Mouse (Mus musculus) hindbrain, embryonic 11.5 days (tissue): ENCODE data around the gene Cyp11a1. TPM values are rescaled to one million over a fixed set of nuclear protein-coding genes. Genes with fewer than 3 reads are reported as not detected.

ENCODE experiments used
- ATAC-seq: fragments of 200-750 bp; cut with Nextera tagmentation; 2 replicates; pipeline ENCODE4 v1.8.0; 2017; ENCODE audit warnings: mild to moderate bottlenecking, moderate TSS enrichment, moderate library complexity; ENCODE audit not compliant: low FRiP score
- DNase-seq: peaks from one replicate; pipeline ENCODE4 v3.0.0-alpha.2; 2015; ENCODE audit warnings: low spot score
- H3K27ac ChIP-seq: fragments of 300-500 bp; sonication (generic); 2 replicates; pipeline ENCODE4 v1.5.1; 2014; ENCODE audit warnings: mild to moderate bottlenecking, low read depth, low read length
- H3K27me3 ChIP-seq: fragments of 300-500 bp; sonication (generic); 2 replicates; pipeline ENCODE4 v1.6.1; 2014; ENCODE audit warnings: mild to moderate bottlenecking, low read length, moderate library complexity, mixed read lengths; ENCODE audit not compliant: control insufficient read depth, insufficient read depth
- H3K36me3 ChIP-seq: fragments of 300-500 bp; sonication (generic); 2 replicates; pipeline ENCODE4 v1.6.1; 2014; ENCODE audit warnings: mild to moderate bottlenecking, low read length, moderate library complexity, mixed read lengths; ENCODE audit not compliant: control insufficient read depth, insufficient read depth
- H3K4me1 ChIP-seq: fragments of 300-500 bp; sonication (generic); replicated peaks from 2 replicates; pipeline ENCODE4 v1.6.1; 2014; ENCODE audit warnings: low read length, mixed read lengths; ENCODE audit not compliant: control insufficient read depth, insufficient read depth
- H3K4me2 ChIP-seq: fragments of 300-500 bp; sonication (generic); replicated peaks from 2 replicates; pipeline ENCODE4 v1.6.1; 2014; ENCODE audit warnings: mild to moderate bottlenecking, low read depth, low read length
- H3K4me3 ChIP-seq: fragments of 300-500 bp; sonication (generic); 2 replicates; pipeline ENCODE4 v1.5.1; 2014; ENCODE audit warnings: low read depth, low read length
- H3K9ac ChIP-seq: fragments of 300-500 bp; sonication (generic); 2 replicates; pipeline ENCODE4 v1.6.1; 2014; ENCODE audit warnings: low read depth, low read length
- H3K9me3 ChIP-seq: fragments of 300-500 bp; sonication (generic); 2 replicates; pipeline ENCODE4 v1.6.1; 2016; ENCODE audit warnings: low read length; ENCODE audit not compliant: control insufficient read depth
- WGBS: fragments of 180-500 bp; shearing (Covaris S2); extraction: QIAGEN DNeasy Blood & Tissue Kit; methylation state at CpG from one replicate; pipeline ENCODE4 v1.1.7; 2014; 5-methylcytosine and 5-hydroxymethylcytosine counted together
- polyA plus RNA-seq: library from polyadenylated mRNA; unstranded; fragments of >200 nt; fragmentation: Nextera tagmentation; extraction: Ambion mirVana; gene quantifications from 2 replicates; pipeline ENCODE4 v1.2.1, GENCODE M21; 2014

The Cyp11a1 gene
- polyA plus RNA-seq, 1 experiment from 2014 or later, result not detected

- Histone ChIP-seq H3K27me3 (no peaks in the 10 kb centered on the region), H3K9me3 (no peaks in the 10 kb centered on the region), H3K36me3 (no peaks in the 10 kb centered on the region), H3K4me1 (no peaks in the 10 kb centered on the region), H3K4me2 (no peak overlapping the region), H3K9ac (no peak overlapping the region), H3K4me3 (no peak overlapping the region), H3K27ac (peak overlapping the region; percentile 17; the same call in 1 of the 2 replicates)
- DNase-seq (no peak), ATAC-seq (no peak)
- 73% methylated on average over 5 of the region's 5 CpGs for WGBS
Observed at GRCm38 (mm10) chr9:57963998-57964395, 42.2 kb upstream of the Cyp11a1 start.

GRCm38 (mm10) chr9:57964528-57965250 is 41.5 kb upstream of the Cyp11a1 start:
- Histone ChIP-seq H3K9me3 (no peaks in the 10 kb centered on the region), H3K4me3 (no peak overlapping the region), H3K4me2 (no peak overlapping the region), H3K36me3 (no peaks in the 10 kb centered on the region), H3K27me3 (no peaks in the 10 kb centered on the region), H3K9ac (no peak overlapping the region), H3K27ac (no peak overlapping the region), H3K4me1 (no peaks in the 10 kb centered on the region)
- ATAC-seq (no peak), DNase-seq (no peak)
- WGBS, result 75% methylated on average over 6 of the region's 6 CpGs

DNA sequence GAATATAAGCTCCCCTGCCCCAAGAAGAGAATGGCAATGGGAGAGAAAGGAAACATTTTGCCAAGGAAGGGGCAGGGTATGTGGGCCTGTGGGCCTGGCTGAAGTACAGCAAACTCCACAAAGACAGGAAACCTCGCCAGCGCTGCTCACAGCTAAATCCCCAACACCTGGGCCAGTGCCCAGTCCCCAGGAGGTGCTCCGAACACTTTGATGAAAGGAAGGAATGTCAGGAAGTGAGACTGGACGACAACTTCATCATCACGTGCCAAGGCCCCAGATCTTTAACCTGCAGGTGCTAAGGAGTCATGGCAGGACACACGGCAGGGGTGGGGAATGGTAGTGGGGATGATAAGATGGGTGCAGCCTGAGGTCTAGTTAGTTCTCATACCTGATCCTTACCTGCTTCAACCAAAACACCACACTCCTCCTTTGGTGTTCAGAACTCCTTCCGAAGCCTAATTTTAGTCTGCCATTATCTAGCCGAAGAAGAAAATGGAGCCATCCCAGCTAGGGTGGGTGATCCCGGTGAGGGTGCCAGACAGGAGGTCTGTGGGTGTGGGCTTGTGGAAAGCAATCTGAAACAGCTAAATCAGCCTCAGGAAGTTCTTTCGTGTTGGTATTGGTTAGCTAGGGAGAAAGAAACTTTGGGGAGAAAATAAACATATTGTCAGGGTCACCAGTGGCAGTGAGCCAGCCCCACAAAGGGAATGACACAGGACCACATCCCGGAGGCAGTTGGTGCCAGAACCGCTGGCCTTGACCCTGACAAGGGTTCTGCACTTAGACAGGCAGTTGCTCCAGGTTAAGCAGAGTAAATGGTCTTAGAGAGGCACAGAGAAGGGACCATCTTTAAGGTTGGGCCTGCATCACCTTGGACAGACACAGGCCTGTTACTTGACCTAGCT is 40.7 kb upstream of the Cyp11a1 start:
- H3K4me1 ChIP-seq, result no peaks in the 10 kb centered on the region
- DNase-seq (no peak), ATAC-seq (no peak)
- WGBS, result 76% methylated on average over 12 of the region's 12 CpGs
- no peaks in the 10 kb centered on the region for H3K36me3 ChIP-seq
- H3K9me3 ChIP-seq, result no peaks in the 10 kb centered on the region
- no peaks in the 10 kb centered on the region for H3K27me3 ChIP-seq
- no peak overlapping the region for H3K4me2 ChIP-seq
- no peak overlapping the region for H3K9ac ChIP-seq
- no peak overlapping the region for H3K4me3 ChIP-seq
- no peak overlapping the region for H3K27ac ChIP-seq

DNA sequence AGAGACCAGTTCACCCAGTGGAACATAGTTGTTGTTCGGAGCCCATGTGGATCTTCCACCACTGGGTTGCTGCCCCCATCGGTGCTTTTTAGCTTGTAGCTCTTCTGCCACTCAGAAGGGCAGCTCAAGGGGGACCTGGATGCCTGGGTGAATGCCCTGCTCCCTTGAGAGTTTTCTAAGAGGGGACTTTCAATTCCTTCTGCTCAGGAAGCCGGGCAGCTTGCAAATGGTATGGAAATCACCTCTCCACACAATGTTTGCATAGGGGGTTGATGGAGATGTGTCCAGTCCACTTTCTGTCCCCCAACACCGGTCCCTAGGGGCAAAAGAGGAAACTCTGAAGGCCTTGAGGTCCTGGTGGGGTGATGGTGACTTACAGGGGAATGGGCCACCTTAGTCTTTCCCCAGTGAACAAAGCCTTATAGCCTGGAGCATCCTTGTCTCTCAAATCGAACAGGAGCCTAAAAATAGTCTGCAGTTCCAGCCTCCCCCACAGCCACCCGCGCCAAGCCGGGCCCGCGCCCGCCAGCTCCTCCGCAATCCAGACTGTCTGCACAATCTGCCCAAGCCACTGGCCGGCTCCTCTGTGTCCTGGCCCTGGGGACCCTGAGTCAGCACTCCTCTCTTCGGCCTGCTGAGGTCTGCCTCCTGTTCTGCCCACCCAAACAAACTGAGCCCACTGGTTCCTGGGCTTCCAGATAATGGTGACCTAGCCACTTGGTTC is 38.8 kb upstream of the Cyp11a1 start:
- Histone ChIP-seq H3K9ac (no peak overlapping the region), H3K4me1 (no peaks in the 10 kb centered on the region), H3K4me3 (no peak overlapping the region), H3K36me3 (no peaks in the 10 kb centered on the region), H3K4me2 (no peak overlapping the region), H3K27me3 (no peaks in the 10 kb centered on the region), H3K27ac (no peak overlapping the region), H3K9me3 (no peaks in the 10 kb centered on the region)
- no peak for ATAC-seq
- 81% methylated on average over 14 of the region's 14 CpGs for WGBS
- DNase-seq, result no peak

GRCm38 (mm10) chr9:57968166-57968771 is 37.9 kb upstream of the Cyp11a1 start:
- no peak overlapping the region for H3K9ac ChIP-seq
- 86% methylated on average over 9 of the region's 9 CpGs for WGBS
- no peaks in the 10 kb centered on the region for H3K9me3 ChIP-seq
- H3K27me3 ChIP-seq, result no peaks in the 10 kb centered on the region
- no peak overlapping the region for H3K4me2 ChIP-seq
- H3K4me1 ChIP-seq, result no peaks in the 10 kb centered on the region
- ATAC-seq (no peak), DNase-seq (no peak)
- no peak overlapping the region for H3K27ac ChIP-seq
- H3K36me3 ChIP-seq, result no peaks in the 10 kb centered on the region
- H3K4me3 ChIP-seq, result no peak overlapping the region

- Histone ChIP-seq H3K4me2 (no peak overlapping the region), H3K9ac (no peak overlapping the region), H3K9me3 (no peaks in the 10 kb centered on the region), H3K27me3 (no peaks in the 10 kb centered on the region), H3K36me3 (no peaks in the 10 kb centered on the region), H3K4me1 (no peaks in the 10 kb centered on the region), H3K4me3 (no peak overlapping the region), H3K27ac (no peak overlapping the region)
- WGBS, result 96% methylated on average over 8 of the region's 8 CpGs
- no peak for ATAC-seq
- DNase-seq, result no peak
Observed at GRCm38 (mm10) chr9:57968783-57969542, 37.2 kb upstream of the Cyp11a1 start.

GRCm38 (mm10) chr9:57969736-57970495 is 36.3 kb upstream of the Cyp11a1 start:
- no peak overlapping the region for H3K4me3 ChIP-seq
- H3K27me3 ChIP-seq, result no peaks in the 10 kb centered on the region
- no peaks in the 10 kb centered on the region for H3K4me1 ChIP-seq
- no peaks in the 10 kb centered on the region for H3K36me3 ChIP-seq
- DNase-seq (no peak), ATAC-seq (no peak)
- 77% methylated on average over 11 of the region's 11 CpGs for WGBS
- no peak overlapping the region for H3K9ac ChIP-seq
- H3K4me2 ChIP-seq, result no peak overlapping the region
- no peak overlapping the region for H3K27ac ChIP-seq
- H3K9me3 ChIP-seq, result no peaks in the 10 kb centered on the region
